Mouse (Mus musculus) MEL-GATA-1-ER (cell line): ENCODE results near the gene Ccdc175.

ENCODE experiments used
- DNase-seq: peaks from one replicate; pipeline ENCODE4 v3.0.0-alpha.2; 2012; ENCODE audit warnings: low read depth; ENCODE audit errors: extremely low read depth

Ccdc175 gene

DNA sequence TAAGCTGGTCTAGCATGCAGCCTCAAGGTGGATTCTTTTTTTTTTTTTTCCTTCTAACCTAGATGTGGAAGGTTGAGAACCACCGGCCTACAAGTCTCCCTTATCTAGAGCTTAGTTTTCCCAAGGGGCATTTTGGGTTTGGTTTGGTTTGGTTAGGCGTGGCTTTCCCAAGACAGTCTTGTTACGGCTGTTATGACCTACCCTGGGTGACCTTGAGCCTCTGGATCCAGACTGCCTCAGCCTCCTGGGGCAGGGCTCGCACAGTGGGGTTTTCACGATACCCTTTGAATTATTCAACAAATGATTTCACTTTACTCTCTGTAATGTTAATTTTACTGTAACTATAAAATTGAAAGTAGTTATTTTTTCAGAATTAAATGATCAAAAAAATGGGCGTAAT lies 82.1 kb downstream of the Ccdc175 start:
- no peak for DNase-seq

DNA sequence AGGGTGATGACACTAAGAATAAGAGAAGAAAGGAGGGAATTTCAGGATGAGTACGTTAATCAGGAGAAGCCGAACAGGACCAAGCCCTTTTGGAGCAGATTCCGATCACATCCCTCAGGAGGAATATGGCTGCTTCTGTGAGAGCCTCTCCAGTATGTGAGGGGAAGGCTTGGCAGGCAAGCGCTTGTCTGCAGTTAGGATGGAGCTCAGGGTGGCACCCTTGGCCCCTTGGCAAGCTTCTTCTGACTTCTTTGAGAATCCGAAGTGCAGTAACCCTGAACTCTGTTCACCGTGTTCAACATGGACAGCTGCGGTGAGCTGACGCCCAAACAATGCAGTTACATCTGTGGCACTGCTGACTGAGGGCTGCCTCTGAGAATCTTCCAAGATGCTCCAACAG lies 87.9 kb downstream of the Ccdc175 start:
- DNase-seq: no peak

DNA sequence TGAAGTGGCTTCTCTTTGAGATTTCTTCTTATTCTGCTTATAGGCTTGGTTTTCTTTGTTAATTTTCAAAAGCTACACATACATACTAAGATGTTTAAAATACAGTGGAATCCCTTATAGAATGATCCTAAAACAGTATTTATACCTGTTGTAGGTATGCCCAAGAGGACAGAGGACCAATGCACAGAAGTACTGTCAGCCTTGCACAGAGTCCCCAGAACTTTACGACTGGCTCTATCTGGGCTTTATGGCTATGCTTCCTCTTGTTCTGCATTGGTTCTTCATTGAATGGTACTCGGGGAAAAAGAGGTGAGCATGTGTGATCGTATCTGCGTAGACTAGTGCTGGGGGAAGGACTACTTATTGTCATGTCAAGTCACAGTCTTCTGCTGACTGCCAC lies 95.0 kb downstream of the Ccdc175 start:
- DNase-seq: no peak

DNA sequence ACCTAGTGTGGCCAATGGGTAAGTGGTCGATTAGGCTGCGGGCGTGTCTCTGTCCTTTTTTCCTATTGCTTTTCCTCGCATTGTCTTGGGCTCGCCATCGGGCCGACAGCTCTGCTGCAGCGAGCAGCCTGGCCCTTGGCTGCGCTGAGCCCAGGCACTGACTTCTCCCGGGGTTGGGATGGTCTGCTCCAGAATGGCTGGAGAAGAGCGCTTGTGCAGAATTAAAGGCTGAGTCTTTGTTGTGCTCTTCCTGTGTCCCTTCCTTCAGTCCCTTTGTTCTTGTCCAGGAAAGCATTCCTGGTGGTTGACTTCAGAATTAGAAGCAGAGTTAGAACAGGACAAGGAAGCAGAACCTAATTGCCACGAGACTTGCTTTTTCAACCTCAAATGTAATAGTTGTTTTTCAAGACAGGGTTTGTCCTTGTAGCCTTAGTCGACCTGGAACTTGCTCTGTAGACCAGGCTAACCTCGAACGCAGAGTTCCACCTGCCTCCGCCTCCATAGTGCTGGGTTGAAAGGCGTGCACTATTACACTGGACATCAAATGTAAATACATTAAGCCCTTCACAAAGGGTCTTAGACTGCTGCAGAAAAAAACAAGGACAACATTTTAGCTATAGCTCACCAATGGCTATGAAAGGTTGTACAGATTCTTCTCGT lies 98.5 kb downstream of the Ccdc175 start:
- peak; percentile 34 for DNase-seq

DNA sequence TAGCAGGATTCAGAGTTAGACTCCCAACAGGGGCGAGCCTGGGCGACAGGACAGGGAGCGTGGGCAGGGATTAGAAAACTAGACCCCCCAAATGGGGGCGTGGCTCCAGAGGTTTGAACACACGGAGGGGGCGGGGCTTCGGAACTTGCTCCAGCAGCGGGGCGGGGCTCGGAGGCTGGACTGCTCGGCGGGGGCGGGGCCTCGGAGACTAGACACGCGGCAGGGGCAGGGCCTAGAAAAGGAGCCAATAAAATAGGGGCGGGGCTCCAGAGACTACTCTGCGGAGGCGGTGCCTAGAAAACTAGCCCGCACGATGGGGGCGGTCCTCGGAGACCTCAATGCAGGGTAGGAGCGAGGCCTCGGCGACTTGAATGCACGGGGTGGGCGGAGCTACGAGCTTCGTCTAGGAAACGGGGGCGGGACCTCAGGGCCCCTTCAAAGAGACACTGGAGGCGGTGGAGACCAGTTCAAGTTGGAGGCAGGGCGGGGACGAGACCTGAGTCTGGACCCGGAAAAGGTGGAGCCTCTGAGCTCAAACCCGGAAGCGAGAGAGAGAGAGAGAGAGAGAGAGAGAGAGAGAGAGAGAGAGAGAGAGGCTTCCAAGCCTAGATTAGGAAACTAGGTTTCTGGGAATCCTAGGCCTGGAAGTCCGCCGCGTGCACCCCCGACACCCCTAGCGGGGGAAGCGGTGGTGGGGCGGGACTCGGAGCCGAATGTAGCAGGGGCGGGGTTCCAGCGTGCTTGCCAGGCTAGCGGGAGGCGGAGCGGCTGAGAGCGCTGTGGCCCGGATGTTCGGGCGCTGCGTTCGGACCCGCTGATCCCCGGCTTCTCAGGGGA lies 99.3 kb downstream of the Ccdc175 start, which contains the start of the genes L3hypdh and Jkamp:
L3hypdh (minus strand) TSS at position 111 of the 837 bp plus-strand sequence.
Jkamp (plus strand) TSS at position 261 of the 837 bp plus-strand sequence.
- peak; percentile 93 for DNase-seq

DNA sequence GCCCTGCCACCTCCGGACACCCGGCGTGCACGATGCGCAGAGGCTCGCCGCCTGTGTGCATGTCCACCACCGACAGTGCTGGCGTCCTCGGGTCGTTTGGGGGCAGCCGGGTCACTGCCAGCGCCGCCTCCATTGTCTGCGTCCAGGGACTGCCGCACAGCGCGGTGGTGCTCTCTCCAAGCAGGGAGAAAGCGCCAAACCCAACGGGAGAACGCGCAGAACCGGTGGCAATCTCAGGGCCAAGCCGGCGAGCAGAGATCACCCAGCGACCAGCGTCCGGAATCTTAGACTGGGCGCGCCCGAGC lies 99.9 kb downstream of the Ccdc175 start:
- no peak for DNase-seq

DNA sequence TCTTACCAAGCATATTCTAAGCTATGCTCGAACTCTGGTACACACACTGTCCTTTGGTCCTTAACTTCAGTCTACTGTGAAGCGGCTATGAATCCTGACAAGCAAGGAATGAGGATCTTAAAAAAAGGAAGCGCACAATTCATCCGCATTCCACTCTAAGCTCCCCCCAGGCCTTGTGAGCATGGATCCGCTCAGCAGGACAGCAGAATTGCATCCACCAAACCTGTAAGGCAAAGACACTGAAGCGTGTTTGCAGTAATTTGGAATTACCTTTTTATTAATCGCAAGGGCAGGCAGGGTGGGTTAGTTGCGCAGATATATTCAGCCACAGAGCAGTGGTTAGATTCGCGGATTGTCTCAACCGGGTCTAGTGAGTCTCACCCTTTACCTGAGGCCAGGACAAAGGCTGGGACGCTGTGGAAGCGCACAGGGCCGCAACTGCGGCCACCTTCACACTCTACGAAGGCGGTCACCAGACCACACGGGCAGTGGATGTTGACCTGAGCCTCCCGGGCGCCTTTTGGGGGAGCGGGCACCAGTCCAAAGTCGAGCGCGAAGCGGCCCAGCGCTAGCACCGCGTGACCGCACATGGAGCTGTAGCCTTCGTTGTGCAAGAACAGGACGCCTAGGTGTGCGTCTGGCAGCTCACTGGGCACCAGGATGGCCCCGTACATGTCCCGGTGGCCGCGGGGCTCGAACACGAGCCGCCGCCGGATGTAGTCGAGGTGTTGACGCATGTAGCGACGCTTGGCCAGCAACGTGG lies 100.4 kb downstream of the Ccdc175 start:
- DNase-seq: peak; percentile 57

DNA sequence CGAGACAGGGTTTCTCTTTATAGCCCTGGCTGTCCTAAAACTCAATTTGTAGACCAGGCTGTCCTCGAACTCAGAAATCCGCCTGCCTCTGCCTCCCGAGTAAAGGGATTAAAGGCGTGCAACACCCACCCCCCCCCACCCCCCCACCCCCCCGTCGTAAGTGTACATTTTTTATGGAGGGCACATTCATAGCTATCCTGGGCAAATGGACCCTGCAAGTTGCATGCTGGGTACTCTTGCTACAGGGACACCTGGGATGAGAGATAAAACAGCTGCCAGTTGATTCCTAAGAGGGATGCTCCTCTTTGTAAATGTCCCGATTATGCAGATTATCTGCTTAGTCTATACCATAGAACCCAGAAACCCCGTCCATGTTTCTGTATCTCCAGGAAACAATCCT lies 101.6 kb downstream of the Ccdc175 start:
- DNase-seq: peak; percentile 8

DNA sequence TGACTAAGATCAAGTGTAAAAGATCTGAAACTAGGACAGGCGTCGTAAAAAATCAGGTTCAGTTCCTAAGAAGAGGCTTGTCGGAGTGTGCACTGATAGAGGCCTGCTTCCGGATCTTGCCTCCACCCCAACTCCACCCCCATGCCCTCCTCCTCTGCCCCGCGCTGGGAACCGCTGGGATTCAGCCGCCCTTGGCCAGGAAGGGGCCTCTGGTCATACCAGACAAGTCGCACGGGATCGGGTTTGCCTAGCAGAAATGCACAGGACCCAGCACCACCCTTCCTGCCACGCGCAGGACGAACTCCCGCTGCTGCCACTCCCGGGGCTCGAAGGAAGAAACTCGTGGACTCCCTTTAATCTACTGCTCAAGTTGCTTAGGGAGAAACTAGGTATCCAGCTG lies 102.5 kb downstream of the Ccdc175 start:
- no peak for DNase-seq

DNA sequence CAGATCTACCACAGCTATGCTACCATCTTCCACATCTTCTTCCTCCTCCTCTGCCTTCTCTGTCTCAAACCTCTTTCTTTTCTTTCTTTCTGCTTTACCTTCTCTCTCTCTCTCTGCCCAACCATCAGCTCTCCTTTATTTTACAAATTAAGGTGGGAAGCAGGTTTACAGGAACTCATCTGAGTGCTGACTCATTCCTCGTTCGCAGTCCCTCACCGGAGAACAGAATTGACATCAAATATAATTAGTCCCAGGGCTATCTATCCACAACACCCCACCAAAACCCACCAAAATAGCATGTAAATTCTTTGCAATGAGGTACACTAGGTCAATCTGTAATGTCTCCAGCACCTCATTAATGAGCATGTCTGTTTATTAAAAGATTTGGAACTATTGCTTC lies 102.9 kb downstream of the Ccdc175 start:
- DNase-seq: no peak

DNA sequence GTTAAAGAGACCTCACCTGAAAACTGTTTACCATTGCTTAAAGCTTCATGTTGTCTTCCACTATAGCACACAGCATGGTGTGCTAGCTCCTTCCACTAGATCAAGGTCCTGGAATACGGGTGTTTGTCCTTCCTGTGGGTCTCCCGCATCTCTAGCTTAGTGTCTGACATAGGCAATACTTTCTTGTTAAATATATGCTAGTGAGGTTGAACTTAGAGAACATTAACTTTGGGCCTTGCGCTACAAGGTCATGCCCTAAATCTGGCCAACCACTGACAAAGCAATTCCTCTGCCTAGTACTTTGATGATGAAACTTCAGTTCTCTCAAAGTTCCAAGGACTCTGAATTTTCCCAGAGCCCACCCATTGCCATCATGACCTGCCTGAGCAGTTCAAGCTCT lies 106.6 kb downstream of the Ccdc175 start:
- no peak for DNase-seq

DNA sequence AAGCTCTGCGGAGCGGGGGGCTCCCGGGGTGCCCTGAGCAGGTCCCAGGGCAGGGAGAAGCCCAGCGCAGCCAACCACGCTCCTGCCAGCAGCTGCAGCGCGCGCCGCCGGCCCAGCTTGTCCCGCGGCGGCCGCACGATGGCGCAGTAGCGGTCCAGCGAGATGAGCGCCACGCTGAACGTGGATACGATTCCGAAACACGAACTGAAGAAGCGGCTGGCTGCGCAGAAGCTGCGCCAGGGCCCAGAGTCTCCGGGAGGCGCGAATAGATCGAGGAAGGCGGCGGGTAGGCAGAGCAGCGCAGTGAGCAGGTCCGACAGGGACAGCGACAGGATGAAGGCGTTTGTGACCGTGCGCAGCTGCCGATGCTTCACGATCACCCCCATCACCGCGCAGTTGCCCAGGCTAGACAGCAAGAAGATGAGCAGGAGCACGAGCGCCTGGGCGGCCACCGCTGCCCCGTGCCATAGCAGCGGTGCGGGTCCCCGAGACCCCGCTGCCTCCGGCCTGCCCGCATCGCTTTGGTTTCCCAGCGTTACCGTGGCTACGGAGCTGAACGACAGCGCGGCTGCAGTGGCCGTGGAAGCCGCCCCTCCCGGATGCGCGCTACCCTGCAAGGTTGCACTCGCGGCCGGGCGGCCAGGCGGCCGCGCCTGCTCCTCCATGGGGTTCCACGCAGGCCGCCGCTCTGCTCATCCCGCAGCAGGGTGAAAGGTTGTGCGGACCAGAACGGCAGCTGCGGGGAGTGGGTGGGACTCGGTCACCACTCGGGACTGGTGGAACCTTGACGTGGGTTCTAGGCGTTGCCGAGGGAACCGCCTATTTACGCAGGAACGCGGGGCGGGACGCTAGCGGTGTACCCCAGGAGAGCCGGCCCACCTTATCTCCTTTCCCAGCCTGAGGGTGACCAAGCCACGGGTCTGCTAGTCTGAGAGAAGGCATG lies 114.2 kb downstream of the Ccdc175 start, which contains the start of gene Gpr135:
Gpr135 (minus strand) TSS at position 799 of the 943 bp plus-strand sequence.
- no peak for DNase-seq

DNA sequence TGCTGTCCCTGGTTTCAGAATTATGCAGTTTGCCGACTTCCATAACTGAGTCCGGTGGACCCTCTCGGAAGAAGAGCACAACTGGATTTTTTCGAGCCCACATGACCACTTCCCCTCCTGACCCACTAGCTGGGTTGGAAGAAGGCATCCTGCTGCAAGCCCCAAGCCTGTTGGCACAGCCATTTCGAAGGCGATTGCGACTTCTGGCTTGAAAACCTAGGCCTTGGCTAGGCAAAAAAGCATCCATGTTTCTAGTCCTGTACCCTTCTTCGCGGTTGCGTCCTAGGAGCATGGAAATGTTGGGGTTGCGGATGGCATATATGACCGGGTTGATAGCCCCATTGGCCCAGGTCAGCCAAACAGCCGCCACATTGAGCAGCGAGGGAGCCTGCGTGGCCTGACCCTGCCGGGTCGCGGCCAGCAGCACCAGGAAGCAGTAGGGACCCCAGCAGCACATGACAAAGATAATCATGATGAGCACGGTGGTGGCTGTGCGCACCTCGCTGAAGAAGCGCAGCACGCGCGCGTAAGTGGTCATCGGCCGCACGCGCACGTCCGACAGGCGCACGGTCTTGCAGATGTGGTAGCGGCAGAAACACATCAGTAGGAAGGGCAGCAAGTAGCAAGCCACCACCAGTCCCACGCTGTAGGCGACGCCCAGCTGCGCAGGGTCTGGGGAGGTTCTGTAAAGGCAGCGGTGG lies 115.1 kb downstream of the Ccdc175 start:
- no peak for DNase-seq

DNA sequence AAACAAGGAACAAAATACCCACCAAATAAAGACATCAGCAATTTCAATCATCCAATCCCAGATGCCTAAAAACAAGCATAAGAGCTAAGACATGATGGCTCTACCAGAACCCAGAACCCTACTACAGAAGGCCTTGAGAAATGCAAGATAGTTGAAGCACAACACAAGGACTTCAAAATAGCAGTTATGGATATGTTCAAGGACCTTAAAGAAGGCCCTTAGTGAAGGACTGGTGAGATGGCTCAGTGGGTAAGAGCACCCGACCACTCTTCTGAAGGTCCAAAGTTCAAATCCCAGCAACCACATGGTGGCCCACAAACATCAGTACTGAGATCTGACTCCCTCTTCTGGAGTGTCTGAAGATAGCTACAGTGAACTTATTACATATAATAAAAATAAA lies 127.0 kb downstream of the Ccdc175 start:
- DNase-seq: no peak

DNA sequence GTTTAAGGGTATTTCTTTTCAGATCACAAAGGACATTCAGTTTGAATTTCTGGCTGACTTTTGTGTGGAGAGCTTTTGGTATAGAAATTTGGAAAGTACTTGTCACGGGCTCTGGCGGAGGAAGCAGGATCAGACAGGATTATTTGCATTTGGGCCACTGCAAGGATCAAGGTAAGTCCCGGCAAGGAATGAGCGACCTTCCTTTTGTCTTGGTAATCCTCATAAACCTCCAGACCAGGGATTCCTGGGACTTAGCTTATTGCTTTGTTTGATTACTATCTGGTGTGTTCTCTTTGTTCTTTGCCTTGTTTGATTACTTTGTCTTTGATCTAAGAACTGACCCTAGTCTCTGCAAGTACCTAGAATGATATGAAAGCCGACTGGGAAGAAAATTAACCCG lies 131.0 kb downstream of the Ccdc175 start:
- DNase-seq: no peak

DNA sequence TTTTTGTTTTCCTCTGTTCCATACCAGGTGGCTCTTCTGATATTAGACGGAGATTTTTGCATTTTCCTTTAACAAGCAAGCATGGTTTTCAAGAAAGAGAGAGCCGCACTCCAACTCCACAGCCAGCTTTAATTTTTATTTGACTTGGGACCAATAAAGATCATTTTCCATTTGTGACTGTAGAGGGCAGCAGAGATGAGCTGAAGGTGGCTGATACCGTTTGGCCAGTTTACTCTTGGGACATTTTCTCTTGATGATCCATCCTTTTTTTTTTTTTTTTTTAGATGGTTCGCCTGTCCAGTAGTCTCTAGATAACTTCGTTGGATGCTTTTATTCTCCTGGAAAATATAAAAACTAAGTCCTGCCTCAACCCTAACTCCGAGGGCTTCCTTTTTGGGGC lies 131.5 kb downstream of the Ccdc175 start:
- DNase-seq: peak; percentile 12

DNA sequence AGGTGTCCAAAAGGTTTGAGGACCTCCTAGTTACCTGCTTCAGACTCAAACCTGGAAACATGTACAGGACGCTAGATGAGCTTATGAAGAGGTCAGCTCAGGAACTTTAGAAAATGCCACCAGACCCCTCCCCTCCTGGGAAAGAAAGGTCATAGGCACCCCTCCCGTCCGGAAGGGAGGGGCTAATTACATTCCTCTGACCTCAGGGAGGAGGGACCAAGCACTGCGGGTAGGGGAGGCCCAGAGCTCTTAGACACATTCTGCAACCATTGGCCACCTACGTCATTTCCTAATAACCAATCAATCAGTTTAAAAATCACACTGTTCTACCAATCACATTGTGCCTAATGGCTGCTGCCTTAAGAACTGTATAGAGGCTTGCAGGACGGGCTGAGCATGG lies 132.3 kb downstream of the Ccdc175 start:
- no peak for DNase-seq
